Mouse (Mus musculus) MEL (cell line): ENCODE measurements around the gene Thap3.

Experiments
- CHD2 ChIP-seq: IDR thresholded peaks from 2 replicates; pipeline ENCODE4 v1.6.1; 2011; ENCODE audit warnings: low read length, improper control_type of control experiment
- CTCF ChIP-seq, 3 experiments: IDR thresholded peaks in 2 of 3; conservative IDR thresholded peaks in 1 of 3; 2 replicates each; pipeline ENCODE4 v1.5.1; 2011 to 2012; ENCODE audit warnings: low read length in 3 of 3, low read depth in 2 of 3, mild to moderate bottlenecking in 2 of 3, improper control_type of control experiment in 1 of 3, inconsistent platforms in 1 of 3, mixed read lengths in 1 of 3, moderate library complexity in 1 of 3; ENCODE audit not compliant: control insufficient read depth in 1 of 3, insufficient read depth in 1 of 3, poor library complexity in 1 of 3, severe bottlenecking in 1 of 3
- MXI1 ChIP-seq: IDR thresholded peaks from 2 replicates; pipeline ENCODE4 v1.6.1; 2011; ENCODE audit warnings: mild to moderate bottlenecking, low read depth, low read length, improper control_type of control experiment
- POLR2A ChIP-seq, 2 experiments: IDR thresholded peaks; 2 replicates each; pipeline ENCODE4 v1.6.1; 2011 to 2012; ENCODE audit warnings: low read length in 2 of 2, mild to moderate bottlenecking in 2 of 2, control low read depth in 1 of 2, improper control_type of control experiment in 1 of 2, low read depth in 1 of 2, moderate library complexity in 1 of 2; ENCODE audit not compliant: control insufficient read depth in 1 of 2, insufficient read depth in 1 of 2, poor library complexity in 1 of 2
- POLR2AphosphoS2 ChIP-seq: IDR thresholded peaks from 2 replicates; pipeline ENCODE4 v1.6.1; 2011; ENCODE audit warnings: low read length, improper control_type of control experiment
- SIN3A ChIP-seq: IDR thresholded peaks from 2 replicates; pipeline ENCODE4 v1.6.1; 2012; ENCODE audit warnings: low read length, improper control_type of control experiment, inconsistent platforms
- SMC3 ChIP-seq: IDR thresholded peaks from 2 replicates; pipeline ENCODE4 v1.6.1; 2011; ENCODE audit warnings: low read depth, low read length, improper control_type of control experiment
- USF1 ChIP-seq: IDR thresholded peaks from 2 replicates; pipeline ENCODE4 v1.6.1; 2014; ENCODE audit warnings: low read depth, mild to moderate bottlenecking, inconsistent platforms, low read length, improper control_type of control experiment, moderate library complexity

DNA sequence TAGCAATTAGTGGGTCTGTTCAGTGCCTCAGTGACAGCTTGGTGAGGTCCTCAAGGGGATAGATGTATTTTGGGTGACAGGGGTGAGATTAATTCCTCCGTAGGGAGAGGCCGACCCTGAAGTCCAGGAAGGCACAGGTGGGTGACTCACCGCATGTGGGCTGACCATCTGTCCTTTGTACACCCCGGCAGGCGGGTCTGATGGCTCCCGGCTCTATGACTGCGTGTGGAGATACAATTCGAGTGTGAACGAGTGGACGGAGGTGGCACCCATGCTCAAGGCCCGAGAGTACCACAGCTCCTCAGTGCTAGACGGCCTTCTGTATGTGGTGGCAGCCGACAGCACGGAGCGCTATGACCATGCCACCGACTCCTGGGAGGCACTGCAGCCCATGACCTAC is 23.3 kb upstream of the Thap3 start:
- no peak for TF ChIP-seq POLR2A (IDR thresholded peaks at IDR 0.05; ENCODE audit: control insufficient read depth in 1 of 2, insufficient read depth in 1 of 2, low read depth in 1 of 2, low read length in 2 of 2, poor library complexity in 1 of 2)
- TF ChIP-seq SMC3, result no peak
- no peak for TF ChIP-seq USF1
- no peak for TF ChIP-seq SIN3A
- no peak for TF ChIP-seq POLR2AphosphoS2
- no peak for TF ChIP-seq MXI1
- no peak for TF ChIP-seq CHD2
- TF ChIP-seq CTCF (IDR thresholded peaks at IDR 0.05 in 2 of 3, conservative IDR thresholded peaks at IDR 0.05 in 1 of 3; ENCODE audit: control insufficient read depth in 1 of 3, insufficient read depth in 1 of 3, low read depth in 2 of 3, low read length in 3 of 3, poor library complexity in 1 of 3, severe bottlenecking in 1 of 3), result no peak
